Comparison of ENCODE assay signal across 27 mouse cellular contexts in the genomic region with DNA sequence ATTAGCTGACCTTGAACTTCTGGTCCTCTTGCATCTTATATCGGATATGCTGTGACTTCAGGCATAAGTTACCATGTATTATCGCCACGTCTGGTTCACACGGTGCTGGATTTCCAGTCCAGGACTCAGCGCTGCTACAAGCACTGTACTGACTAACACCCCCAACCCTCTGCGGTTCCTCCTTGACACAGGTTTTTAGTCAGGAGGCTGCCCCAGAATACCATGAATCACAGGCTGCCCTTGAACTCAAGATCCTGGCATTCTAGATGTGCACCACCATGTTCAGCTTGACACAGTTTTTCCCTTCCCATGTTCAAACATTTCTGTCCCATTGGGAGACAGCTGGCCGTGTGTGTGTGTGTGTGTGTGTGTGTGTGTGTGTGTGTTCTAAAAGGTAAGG. TPM values are rescaled to one million over a fixed set of nuclear protein-coding genes. Genes with fewer than 3 reads are reported as not detected.
DNase-seq lines count a peak whose midpoint lies in the region; ATAC-seq and TF ChIP-seq lines count a peak whose summit lies in the region.
"Had no signal": no experiment of that assay in that cellular context is flagged by ENCODE, and none has a peak within 500 bp of the region (broad histone marks: within the 10 kb centered on the region; RNA-seq: fewer than 3 reads in every experiment).

No protein-coding gene starts in this region.

- 0 out of 2 replicates have a peak overlapping the region, but pooled peaks have one; percentile 41 for H3K27ac ChIP-seq in heart, embryonic 11.5 days (ENCODE audit: low read depth, low read length)
- H3K27ac ChIP-seq in heart, postnatal 0 days (ENCODE audit: low read depth), result 0 out of 2 replicates have a peak overlapping the region, but pooled peaks have one; percentile 4
- 0 out of 2 replicates have a peak overlapping the region, but pooled peaks have one; percentile 34 for H3K27ac ChIP-seq in liver, postnatal 0 days (ENCODE audit: low read depth)
- H3K27ac ChIP-seq in midbrain, embryonic 15.5 days, result no peak overlapping the region
- H3K27ac ChIP-seq: embryonic facial prominence, embryonic 13.5 days; gastrocnemius, adult 2 months; limb, embryonic 13.5 days; neural tube, embryonic 13.5 days had no signal

- ATAC-seq in heart, embryonic 11.5 days (replicated peaks; ENCODE audit: insufficient number of reproducible peaks, low FRiP score, low TSS enrichment), result no peak
- no peak for ATAC-seq in heart, postnatal 0 days (ENCODE audit: insufficient read depth, low read depth)
- no peak for ATAC-seq in liver, postnatal 0 days
- ATAC-seq in midbrain, embryonic 15.5 days (replicated peaks), result no peak
- ATAC-seq: forebrain, embryonic 14.5 days; hindbrain, embryonic 16.5 days; intestine, postnatal 0 days; midbrain, embryonic 16.5 days had no signal

- 83% methylated on average over 7 of the region's 7 CpGs for WGBS in heart, embryonic 11.5 days (ENCODE audit: insufficient replicate concordance)
- 76% methylated on average over 7 of the region's 7 CpGs for WGBS in heart, postnatal 0 days
- WGBS in liver, postnatal 0 days (ENCODE audit: insufficient replicate concordance), result 80% methylated on average over 7 of the region's 7 CpGs
- 88% methylated on average over 7 of the region's 7 CpGs for WGBS in midbrain, embryonic 15.5 days

- H3K4me3 ChIP-seq in heart, embryonic 11.5 days (ENCODE audit: low read depth, low read length), result no peak overlapping the region
- no peak overlapping the region for H3K4me3 ChIP-seq in heart, postnatal 0 days (ENCODE audit: low read depth, low read length)
- no peak overlapping the region for H3K4me3 ChIP-seq in liver, postnatal 0 days (ENCODE audit: low read depth, low read length)
- H3K4me3 ChIP-seq in midbrain, embryonic 15.5 days, result no peak overlapping the region
- H3K4me3 ChIP-seq: embryonic facial prominence, embryonic 13.5 days; erythroblast, embryonic 14.5 days; gastrocnemius, adult 2 months; hindbrain, embryonic 10.5 days; limb, embryonic 13.5 days; liver, embryonic 13.5 days; myocyte; neural tube, embryonic 13.5 days had no signal

- no peak for TF ChIP-seq EP300 in heart, postnatal 0 days (IDR thresholded peaks at IDR 0.05; ENCODE audit: low read depth)
- TF ChIP-seq EP300 in liver, postnatal 0 days (IDR thresholded peaks at IDR 0.05; ENCODE audit: low read depth), result no peak

- H3K4me2 ChIP-seq in heart, embryonic 11.5 days, result peak overlapping the region; percentile 19; the same call in 1 of the 2 replicates
- no peak overlapping the region for H3K4me2 ChIP-seq in heart, postnatal 0 days (ENCODE audit: low read depth, low read length)
- no peak overlapping the region for H3K4me2 ChIP-seq in liver, postnatal 0 days (ENCODE audit: low read depth, low read length)
- no peak overlapping the region for H3K4me2 ChIP-seq in midbrain, embryonic 15.5 days
- H3K4me2 ChIP-seq: embryonic facial prominence, embryonic 13.5 days; limb, embryonic 13.5 days; liver, embryonic 13.5 days; lung, embryonic 14.5 days; neural tube, embryonic 13.5 days had no signal

- no peaks in the 10 kb centered on the region for H3K9me3 ChIP-seq in heart, embryonic 11.5 days (replicated peaks; ENCODE audit: control insufficient read depth, low read length)
- H3K9me3 ChIP-seq in heart, postnatal 0 days (replicated peaks; ENCODE audit: control insufficient read depth, low read length), result no peaks in the 10 kb centered on the region
- no peaks in the 10 kb centered on the region for H3K9me3 ChIP-seq in liver, postnatal 0 days (ENCODE audit: low read length)
- no peaks in the 10 kb centered on the region for H3K9me3 ChIP-seq in midbrain, embryonic 15.5 days
- H3K9me3 ChIP-seq: embryonic facial prominence, embryonic 13.5 days; hindbrain, embryonic 10.5 days; limb, embryonic 13.5 days; liver, embryonic 13.5 days; neural tube, embryonic 13.5 days had no signal

- intact Hi-C loops in heart, postnatal 25 days (cut with DNase I), result no loop called here

- TF ChIP-seq CTCF in heart, postnatal 0 days (IDR thresholded peaks at IDR 0.05; ENCODE audit: low read depth), result no peak
- TF ChIP-seq CTCF in liver, postnatal 0 days (IDR thresholded peaks at IDR 0.05; ENCODE audit: low read depth), result no peak

- H3K4me1 ChIP-seq in heart, embryonic 11.5 days (ENCODE audit: control insufficient read depth, insufficient read depth, low read length), result peaks cover 31% of the 10 kb centered on the region
- peaks cover 19% of the 10 kb centered on the region for H3K4me1 ChIP-seq in heart, postnatal 0 days (ENCODE audit: control insufficient read depth, insufficient read depth)
- H3K4me1 ChIP-seq in liver, postnatal 0 days (ENCODE audit: insufficient read depth), result peaks cover 20% of the 10 kb centered on the region
- no peaks in the 10 kb centered on the region for H3K4me1 ChIP-seq in midbrain, embryonic 15.5 days

- no peak for DNase-seq in heart, postnatal 25 days (ENCODE audit: low spot score)
- DNase-seq in heart, postnatal 0 days (ENCODE audit: low spot score), result no peak
- no peak for DNase-seq in heart, adult 8-10 months (ENCODE audit: low spot score)
- DNase-seq in liver, postnatal 0 days, result no peak
- no peak for DNase-seq in liver
- DNase-seq: cerebellum, adult 8-10 months; cerebellum, postnatal 36 days; embryo, embryonic 11 days; gastrocnemius, adult 2 months; liver, embryonic 13.5 days; lung, postnatal 4 days; retina, postnatal 1 day; right cerebral cortex, postnatal 25 days; spleen, adult 18-20 months had no signal

- H3K36me3 ChIP-seq in heart, embryonic 11.5 days (ENCODE audit: control insufficient read depth, insufficient read depth, low read length), result no peaks in the 10 kb centered on the region
- H3K36me3 ChIP-seq in heart, postnatal 0 days (replicated peaks; ENCODE audit: control insufficient read depth, insufficient read depth, low read length), result no peaks in the 10 kb centered on the region
- H3K36me3 ChIP-seq in liver, postnatal 0 days (replicated peaks; ENCODE audit: insufficient read depth, low read length), result no peaks in the 10 kb centered on the region
- no peaks in the 10 kb centered on the region for H3K36me3 ChIP-seq in midbrain, embryonic 15.5 days (replicated peaks)
- H3K36me3 ChIP-seq: neural tube, embryonic 13.5 days had no signal

- H3K27me3 ChIP-seq in heart, embryonic 11.5 days (ENCODE audit: control insufficient read depth, insufficient read depth, low read length), result no peaks in the 10 kb centered on the region
- no peaks in the 10 kb centered on the region for H3K27me3 ChIP-seq in heart, postnatal 0 days (ENCODE audit: control insufficient read depth, insufficient read depth, low read length)
- no peaks in the 10 kb centered on the region for H3K27me3 ChIP-seq in liver, postnatal 0 days (ENCODE audit: insufficient read depth, low read length)
- no peaks in the 10 kb centered on the region for H3K27me3 ChIP-seq in midbrain, embryonic 15.5 days (replicated peaks)
- H3K27me3 ChIP-seq: embryonic facial prominence, embryonic 13.5 days; limb, embryonic 13.5 days; liver, embryonic 13.5 days; neural tube, embryonic 13.5 days had no signal

- no peak overlapping the region for H3K9ac ChIP-seq in heart, embryonic 11.5 days (ENCODE audit: low read depth, low read length)
- H3K9ac ChIP-seq in heart, postnatal 0 days (replicated peaks; ENCODE audit: low read depth, low read length), result no peak overlapping the region
- no peak overlapping the region for H3K9ac ChIP-seq in liver, postnatal 0 days (replicated peaks)
- no peak overlapping the region for H3K9ac ChIP-seq in midbrain, embryonic 15.5 days
- H3K9ac ChIP-seq: embryonic facial prominence, embryonic 13.5 days; limb, embryonic 13.5 days; liver, embryonic 13.5 days; lung, embryonic 14.5 days; neural tube, embryonic 13.5 days had no signal

RNA-seq across cellular contexts. Expression of gene Bend3, which starts 10.5 kb away (rescaled TPM):
- polyA plus RNA-seq in heart, embryonic 11.5 days (2014; fragmentation: Nextera tagmentation; extraction: Ambion mirVana), result 3.9 and 4.1 TPM in 2 replicates
- 1 to 10 TPM; 5.5 to 5.9 TPM for total RNA-seq in heart, postnatal 25 days (2021)
- 9.6 and 12.6 TPM in 2 replicates for total RNA-seq in heart, postnatal 0 days (2014; rRNA removed; ENCODE audit: low replicate concordance)
- 1.1 and 1.2 TPM in 2 replicates for polyA plus RNA-seq in heart, postnatal 0 days (2015; fragmentation: Nextera tagmentation; extraction: Ambion mirVana)
- 1 to 10 TPM; 6.2 to 9.1 (median 6.8) TPM for total RNA-seq in heart, adult 8-10 months (2022)
- polyA plus RNA-seq in liver, postnatal 0 days (2015; fragmentation: Nextera tagmentation; extraction: Ambion mirVana), result 0.51 TPM in 2 replicates
- 5.0 and 5.5 TPM in 2 replicates for polyA plus RNA-seq in midbrain, embryonic 15.5 days (2015; fragmentation: Nextera tagmentation; extraction: Ambion mirVana)

RNA-seq across cellular contexts. Expression of gene Gm9803, which starts 34.7 kb away (rescaled TPM):
- 11.5 and 22.7 TPM in 2 replicates for polyA plus RNA-seq in heart, embryonic 11.5 days (2014; fragmentation: Nextera tagmentation; extraction: Ambion mirVana)
- 10 to 100 TPM in 1 of 2 experiments, 1 to 10 TPM in 1; 9.1 to 18.4 TPM for total RNA-seq in heart, postnatal 25 days (2021)
- 5.1 and 6.6 TPM in 2 replicates for total RNA-seq in heart, postnatal 0 days (2014; rRNA removed; ENCODE audit: low replicate concordance)
- polyA plus RNA-seq in heart, postnatal 0 days (2015; fragmentation: Nextera tagmentation; extraction: Ambion mirVana), result 23.4 and 26.9 TPM in 2 replicates
- total RNA-seq in heart, adult 8-10 months (2022), result 10 to 100 TPM in 1 of 4 experiments, 1 to 10 TPM in 2, not detected in 1; 3.6 to 16.9 (median 7.9) TPM
- 7.8 and 8.7 TPM in 2 replicates for polyA plus RNA-seq in liver, postnatal 0 days (2015; fragmentation: Nextera tagmentation; extraction: Ambion mirVana)
- 20.2 and 22.7 TPM in 2 replicates for polyA plus RNA-seq in midbrain, embryonic 15.5 days (2015; fragmentation: Nextera tagmentation; extraction: Ambion mirVana)

RNA-seq across cellular contexts. Expression of gene 1700021F05Rik, which starts 51.7 kb away (rescaled TPM):
- 93.8 and 106 TPM in 2 replicates for polyA plus RNA-seq in heart, embryonic 11.5 days (2014; fragmentation: Nextera tagmentation; extraction: Ambion mirVana)
- 100 to 1,000 TPM; 107 to 111 TPM for total RNA-seq in heart, postnatal 25 days (2021)
- total RNA-seq in heart, postnatal 0 days (2014; rRNA removed; ENCODE audit: low replicate concordance), result 30.7 and 43.0 TPM in 2 replicates
- 129 and 133 TPM in 2 replicates for polyA plus RNA-seq in heart, postnatal 0 days (2015; fragmentation: Nextera tagmentation; extraction: Ambion mirVana)
- 100 to 1,000 TPM; 108 to 122 (median 117) TPM for total RNA-seq in heart, adult 8-10 months (2022)
- polyA plus RNA-seq in liver, postnatal 0 days (2015; fragmentation: Nextera tagmentation; extraction: Ambion mirVana), result 31.2 and 32.5 TPM in 2 replicates
- polyA plus RNA-seq in midbrain, embryonic 15.5 days (2015; fragmentation: Nextera tagmentation; extraction: Ambion mirVana), result 62.6 and 66.2 TPM in 2 replicates
